ENCODE assay signal across 9 mouse cellular contexts in the genomic region with DNA sequence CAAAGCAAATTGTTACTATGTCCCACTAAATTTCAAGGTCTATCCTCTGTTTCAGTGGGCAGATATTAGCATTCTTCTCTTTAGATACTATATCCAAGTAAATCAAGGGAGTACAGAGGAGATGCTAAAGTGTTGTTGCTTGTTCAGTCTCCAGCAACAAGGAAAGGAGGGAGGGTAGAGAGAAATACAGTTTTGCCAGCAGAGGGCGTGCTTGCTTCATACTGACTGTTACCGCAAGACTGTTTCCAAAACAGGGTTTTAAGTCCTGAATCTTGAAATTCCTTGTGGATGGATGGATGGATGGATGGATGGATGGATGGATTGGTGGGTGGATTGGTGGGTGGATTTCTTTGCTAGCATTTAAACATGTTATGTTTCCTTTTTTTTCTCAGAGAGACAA. TPM values are rescaled to one million over a fixed set of nuclear protein-coding genes. Genes with fewer than 3 reads are reported as not detected.
A peak's percentile ranks its signal among the peaks of the same experiment; 100 is the strongest.
DNase-seq lines count a peak whose midpoint lies in the region; ATAC-seq and TF ChIP-seq lines count a peak whose summit lies in the region.
"Had no signal": no experiment of that assay in that cellular context is flagged by ENCODE, and none has a peak within 500 bp of the region (broad histone marks: within the 10 kb centered on the region; RNA-seq: fewer than 3 reads in every experiment).

No protein-coding gene starts in this region.

- no peaks in the 10 kb centered on the region for H3K79me2 ChIP-seq in heart, adult 2 months (replicated peaks; ENCODE audit: control insufficient read depth, insufficient read depth, low read length)

- TF ChIP-seq EP300 in heart, adult 2 months (IDR thresholded peaks at IDR 0.05; ENCODE audit: insufficient read depth, low read depth, low read length) = no peak
- TF ChIP-seq EP300 in stomach, postnatal 0 days (optimal IDR thresholded peaks at IDR 0.05) = no peak

- TF ChIP-seq CTCF in heart, adult 2 months (IDR thresholded peaks at IDR 0.05) = peak; percentile 84
- peak; percentile 90 for TF ChIP-seq CTCF in stomach, postnatal 0 days (IDR thresholded peaks at IDR 0.05; ENCODE audit: low read depth)

- no peaks in the 10 kb centered on the region for H3K27me3 ChIP-seq in heart, adult 2 months (ENCODE audit: control insufficient read depth, insufficient read depth, low read length)
- no peaks in the 10 kb centered on the region for H3K27me3 ChIP-seq in stomach, postnatal 0 days (ENCODE audit: control insufficient read depth, insufficient read depth, low read length)
- H3K27me3 ChIP-seq: limb, embryonic 12.5 days had no signal

- H3K4me2 ChIP-seq in stomach, postnatal 0 days (replicated peaks; ENCODE audit: low read depth) = no peak overlapping the region
- H3K4me2 ChIP-seq: limb, embryonic 12.5 days had no signal

- no peak for ATAC-seq in stomach, postnatal 0 days (ENCODE audit: low FRiP score, low TSS enrichment)

- no peak for TF ChIP-seq POLR2A in heart, adult 2 months (IDR thresholded peaks at IDR 0.05; ENCODE audit: insufficient read depth, low read depth, low read length)

- H3K4me1 ChIP-seq in heart, adult 2 months (ENCODE audit: control insufficient read depth, insufficient read depth, low read length) = no peaks in the 10 kb centered on the region
- no peaks in the 10 kb centered on the region for H3K4me1 ChIP-seq in stomach, postnatal 0 days (replicated peaks; ENCODE audit: control insufficient read depth, insufficient read depth)
- H3K4me1 ChIP-seq: limb, embryonic 12.5 days had no signal

- no peak overlapping the region for H3K4me3 ChIP-seq in heart, adult 2 months
- no peak overlapping the region for H3K4me3 ChIP-seq in stomach, postnatal 0 days (ENCODE audit: low read depth, low read length)
- H3K4me3 ChIP-seq: limb, embryonic 12.5 days had no signal

- H3K9me3 ChIP-seq in stomach, postnatal 0 days (ENCODE audit: control insufficient read depth, low read length) = no peaks in the 10 kb centered on the region
- H3K9me3 ChIP-seq: limb, embryonic 12.5 days had no signal

- H3K9ac ChIP-seq in heart, adult 2 months (ENCODE audit: low read depth, low read length) = no peak overlapping the region
- H3K9ac ChIP-seq in stomach, postnatal 0 days (ENCODE audit: low read length) = no peak overlapping the region
- H3K9ac ChIP-seq: limb, embryonic 12.5 days had no signal

- 9% methylated on average over 2 of the region's 2 CpGs for whole genome bisulfite sequencing in heart, adult 2 months
- 9% methylated on average over 2 of the region's 2 CpGs for WGBS in stomach, postnatal 0 days

- no peak overlapping the region for H3K27ac ChIP-seq in heart, adult 2 months
- H3K27ac ChIP-seq in stomach, postnatal 0 days (replicated peaks) = no peak overlapping the region
- H3K27ac ChIP-seq: limb, embryonic 12.5 days had no signal

- intact Hi-C loops in heart, adult 2 months (cut with DNase I) = loop anchor here (1.0 to 10.0 kb wide), 4 partner anchors 52 to 359 kb away; no protein-coding TSS in a partner anchor

- DNase-seq in heart, adult 2 months = peak; percentile 24 to 62
- no peak for DNase-seq in heart, adult 9 months (ENCODE audit: low spot score in 2 of 2)
- DNase-seq in 3134 (ENCODE audit: extremely low read depth, insufficient read length, low spot score) (peak; percentile 22), MEL-GATA-1-ER (ENCODE audit: extremely low read depth, low read depth) (peak; percentile 50)
- DNase-seq in cerebellum, postnatal 4 days (ENCODE audit: low spot score in 2 of 2) = peak; percentile 40 to 51
- peak; percentile 77 for DNase-seq in induced T-regulatory cell, adult 2 months (ENCODE audit: low read depth)
- DNase-seq in lung, postnatal 14 days = peak; percentile 75
- DNase-seq in stomach, postnatal 0 days (ENCODE audit: low spot score) = peak; percentile 69

- peaks cover 2% of the 10 kb centered on the region; the same call in 1 of the 2 replicates for H3K36me3 ChIP-seq in heart, adult 2 months (ENCODE audit: control insufficient read depth, insufficient read depth, low read length)
- no peaks in the 10 kb centered on the region for H3K36me3 ChIP-seq in stomach, postnatal 0 days (ENCODE audit: control insufficient read depth, insufficient read depth, low read length)

RNA-seq across cellular contexts. Expression of gene Slc25a4, which starts 25.7 kb away (rescaled TPM):
- 1,000 to 10,000 TPM; 4,382 to 5,412 TPM for total RNA-seq in heart, adult 2 months (2021)
- 4,929 and 5,477 TPM in 2 replicates for polyA plus RNA-seq in heart, adult 2 months (2012; rRNA removed)
- 315 and 344 TPM in 2 replicates for polyA plus RNA-seq in stomach, postnatal 0 days (2015; fragmentation: Nextera tagmentation; extraction: Ambion mirVana)

RNA-seq across cellular contexts. Expression of gene Snx25, which starts 33.4 kb away (rescaled TPM):
- 1 to 10 TPM; 7.1 to 8.8 TPM for total RNA-seq in heart, adult 2 months (2021)
- 3.2 and 5.7 TPM in 2 replicates for polyA plus RNA-seq in heart, adult 2 months (2012; rRNA removed)
- polyA plus RNA-seq in stomach, postnatal 0 days (2015; fragmentation: Nextera tagmentation; extraction: Ambion mirVana) = 3.1 and 4.3 TPM in 2 replicates

RNA-seq across cellular contexts. Expression of gene Cfap97, which starts 33.8 kb away (rescaled TPM):
- total RNA-seq in heart, adult 2 months (2021) = 10 to 100 TPM; 12.2 to 13.6 TPM
- 4.7 and 10.6 TPM in 2 replicates for polyA plus RNA-seq in heart, adult 2 months (2012; rRNA removed)
- polyA plus RNA-seq in stomach, postnatal 0 days (2015; fragmentation: Nextera tagmentation; extraction: Ambion mirVana) = 12.2 and 16.9 TPM in 2 replicates

Comparison
In these comparisons a context has a peak if more than half of its experiments do, and no peak if none do; other contexts are left out.
1. DNase-seq: peak in heart, adult 2 months (2 of 2), 3134 (single experiment), MEL-GATA-1-ER (single experiment), cerebellum, postnatal 4 days (2 of 2), induced T-regulatory cell, adult 2 months (single experiment), lung, postnatal 14 days (single experiment) and stomach, postnatal 0 days (single experiment); none in heart, adult 9 months (0 of 2).
2. RNA of gene Slc25a4, which starts 25.7 kb away (polyA plus RNA-seq): 4,929 to 5,477 TPM in heart, adult 2 months; 315 to 344 TPM in stomach, postnatal 0 days; every median in the first group is over 10 times any median in the second.